Mouse (Mus musculus): Measurements from ENCODE around the gene D1Ertd622e.

Gene D1Ertd622e

GRCm38 (mm10) chr1:97634104-97634503 lies 27.8 kb downstream of the D1Ertd622e start:
- no peak for DNase-seq (ENCODE audit: low read depth, low spot score)

- no peak for DNase-seq (ENCODE audit: low read depth, low spot score)
Measured at GRCm38 (mm10) chr1:97632545-97633256, 29.2 kb downstream of the D1Ertd622e start.

DNA sequence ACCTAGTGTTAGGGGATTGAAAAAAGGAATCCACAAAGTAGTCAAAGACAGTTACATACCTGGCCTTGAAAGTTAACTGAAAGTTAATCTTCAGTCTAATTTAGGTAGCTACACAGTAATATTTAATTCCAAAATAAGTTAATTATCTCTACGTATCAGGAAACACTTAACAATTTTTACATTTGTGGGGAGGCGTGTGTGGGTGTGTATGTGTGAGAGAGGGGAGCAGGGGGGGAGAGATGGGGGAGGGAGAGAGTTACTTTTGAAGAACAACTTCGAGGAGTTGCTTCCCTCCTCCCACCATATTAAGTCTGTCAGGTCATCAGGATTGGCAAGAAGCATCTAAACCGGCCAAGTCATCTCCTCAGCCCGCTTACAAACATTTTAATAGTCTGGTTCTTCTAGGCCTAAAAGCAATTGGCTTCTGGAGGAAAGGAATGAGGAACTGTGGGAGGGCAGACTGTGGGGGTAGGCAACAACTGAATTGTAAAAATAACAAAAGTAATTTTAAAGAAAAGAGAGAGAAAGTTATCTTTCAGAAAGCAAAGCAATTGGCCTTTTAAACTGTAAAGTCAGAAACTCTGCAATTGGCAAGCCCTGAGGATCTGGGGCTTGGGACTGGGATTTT lies 29.9 kb downstream of the D1Ertd622e start:
- DNase-seq (ENCODE audit: low read depth, low spot score): no peak

DNA sequence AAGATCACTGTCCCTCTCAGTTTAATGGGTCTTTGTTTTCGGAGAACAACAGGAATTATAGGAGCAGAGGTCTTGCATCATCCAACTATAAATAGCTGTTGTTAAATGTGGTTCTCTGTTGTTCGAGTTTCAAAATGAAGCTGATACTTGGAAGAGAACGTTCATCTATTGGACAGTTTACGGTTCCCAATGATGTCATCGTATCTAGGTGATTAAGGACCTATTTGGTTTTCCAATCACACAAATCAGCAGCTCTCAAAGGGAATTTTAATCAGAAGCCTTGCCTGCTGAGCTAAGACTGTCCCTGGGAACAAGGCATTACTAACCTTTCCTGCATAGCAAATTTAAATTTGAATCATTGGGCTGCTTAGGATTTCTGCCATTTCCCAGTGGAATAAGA lies 31.7 kb downstream of the D1Ertd622e start:
- DNase-seq (ENCODE audit: low read depth, low spot score): peak; percentile 74

DNA sequence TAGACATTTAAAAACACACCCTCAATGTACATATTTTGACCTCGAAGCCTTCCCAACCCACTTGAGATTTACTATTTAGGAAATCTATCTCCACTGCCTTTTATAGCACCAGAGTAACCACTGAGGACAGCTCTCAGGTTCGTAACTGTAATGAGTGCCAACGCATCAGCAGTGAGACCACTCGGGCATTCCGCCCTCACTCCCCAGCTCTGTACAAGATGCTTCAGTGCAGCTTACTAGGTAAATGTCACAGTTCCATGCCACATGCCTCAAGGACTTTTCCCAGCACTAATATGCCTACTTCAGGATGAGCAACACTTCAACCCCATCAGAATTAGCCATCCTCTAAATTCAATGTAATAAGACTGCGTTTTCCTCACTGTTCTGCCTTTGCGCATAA lies 33.0 kb downstream of the D1Ertd622e start:
- no peak for DNase-seq (ENCODE audit: low read depth, low spot score)

DNA sequence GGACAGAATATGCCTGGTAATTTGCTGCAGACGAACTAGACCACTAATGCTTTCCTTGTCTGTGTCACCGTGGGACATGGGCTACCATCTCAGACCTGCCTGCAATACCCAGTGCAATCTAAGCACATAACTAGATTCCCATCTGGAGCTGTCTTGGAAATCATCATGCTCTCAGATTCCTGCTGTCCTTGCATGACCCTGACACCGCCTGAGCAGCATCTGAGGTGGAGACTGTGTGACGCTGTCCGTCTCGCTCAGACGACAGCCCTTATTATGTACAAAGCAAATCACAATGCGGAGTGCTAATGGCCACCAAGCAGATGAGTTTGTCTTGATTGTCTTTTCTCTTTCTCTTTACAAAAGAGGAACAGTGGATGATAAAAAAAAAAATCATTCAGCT lies 33.9 kb downstream of the D1Ertd622e start:
- DNase-seq (ENCODE audit: low read depth, low spot score): no peak

- DNase-seq (ENCODE audit: low read depth, low spot score): no peak
Measured at GRCm38 (mm10) chr1:97625427-97625826, 36.4 kb downstream of the D1Ertd622e start.

DNA sequence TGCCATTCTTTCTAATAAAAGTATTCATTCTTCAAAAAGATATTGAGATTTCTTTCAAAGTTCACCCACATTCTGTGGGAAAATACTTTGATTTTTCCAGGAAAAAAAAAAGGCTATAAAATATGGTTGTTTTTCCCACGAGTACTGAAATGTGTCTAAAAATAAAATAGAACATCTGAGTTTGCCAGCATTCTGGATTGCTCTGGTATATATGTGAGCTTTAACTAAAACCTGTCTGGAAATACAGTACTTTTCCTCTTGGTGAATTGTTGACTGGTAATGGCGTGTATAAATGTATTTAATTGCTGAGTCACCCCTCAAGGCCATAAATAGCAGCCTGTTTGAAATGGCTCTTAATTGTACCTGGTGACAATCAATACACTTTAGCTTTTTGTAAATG lies 37.5 kb downstream of the D1Ertd622e start:
- DNase-seq (ENCODE audit: low read depth, low spot score): peak; percentile 52

GRCm38 (mm10) chr1:97623214-97623856 lies 38.5 kb downstream of the D1Ertd622e start:
- DNase-seq (ENCODE audit: low read depth, low spot score): no peak

GRCm38 (mm10) chr1:97622574-97623208 lies 39.2 kb downstream of the D1Ertd622e start:
- DNase-seq (ENCODE audit: low read depth, low spot score): no peak

DNA sequence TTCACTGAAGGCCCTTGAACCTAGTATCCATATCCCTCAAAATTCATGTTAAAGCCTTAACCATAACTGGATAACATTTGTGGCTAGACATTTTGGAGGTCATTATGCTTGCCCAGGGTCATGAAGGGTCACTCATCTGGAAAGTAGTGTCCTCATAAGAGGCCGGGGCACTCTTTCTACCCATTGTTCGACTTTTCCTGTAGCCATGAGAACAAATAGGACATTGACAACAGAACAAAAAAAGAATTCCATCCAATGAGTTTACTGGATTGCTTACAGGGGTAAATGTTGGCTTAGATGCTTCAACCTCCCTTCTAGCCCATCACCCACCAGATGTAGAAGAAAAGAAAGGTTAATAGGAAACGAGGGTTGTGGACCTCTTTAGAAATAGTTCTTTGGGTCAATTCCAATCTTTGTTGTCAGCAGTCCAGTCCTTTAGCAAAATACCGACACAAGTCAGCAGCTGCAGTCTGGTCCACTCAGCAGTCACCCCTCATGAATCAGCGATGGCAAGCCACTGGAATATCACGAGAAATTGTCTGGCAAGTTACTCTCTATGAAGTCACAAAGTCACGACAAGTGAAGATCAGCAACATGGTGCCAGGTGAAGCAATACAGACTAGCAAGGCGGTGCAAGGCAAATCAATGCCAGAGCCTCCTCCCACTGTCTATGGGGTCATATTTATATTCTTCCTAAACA lies 42.1 kb downstream of the D1Ertd622e start:
- DNase-seq (ENCODE audit: low read depth, low spot score): no peak

DNA sequence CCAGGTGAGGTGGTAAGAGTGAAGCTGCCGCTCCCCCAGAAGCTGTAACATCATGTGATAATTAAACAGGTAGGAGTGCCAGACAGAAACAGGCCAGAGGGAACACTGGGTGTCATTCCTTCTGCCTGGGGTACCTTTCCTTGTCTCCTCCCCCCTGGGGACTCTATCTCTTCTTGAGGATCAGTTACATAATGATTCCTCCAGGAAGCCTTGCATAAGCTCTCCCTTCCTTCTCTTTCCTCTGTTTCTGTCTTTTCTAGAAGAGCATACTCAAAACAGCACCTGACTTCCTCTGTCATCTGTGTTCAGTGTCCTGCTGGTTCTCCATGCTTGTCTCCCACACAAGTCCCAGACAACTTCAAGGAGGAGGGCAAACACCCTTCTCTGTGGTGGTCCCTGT lies 46.3 kb downstream of the D1Ertd622e start:
- DNase-seq (ENCODE audit: low read depth, low spot score): no peak

GRCm38 (mm10) chr1:97614531-97615462 lies 47.1 kb downstream of the D1Ertd622e start:
- DNase-seq (ENCODE audit: low read depth, low spot score): peak; percentile 55

DNA sequence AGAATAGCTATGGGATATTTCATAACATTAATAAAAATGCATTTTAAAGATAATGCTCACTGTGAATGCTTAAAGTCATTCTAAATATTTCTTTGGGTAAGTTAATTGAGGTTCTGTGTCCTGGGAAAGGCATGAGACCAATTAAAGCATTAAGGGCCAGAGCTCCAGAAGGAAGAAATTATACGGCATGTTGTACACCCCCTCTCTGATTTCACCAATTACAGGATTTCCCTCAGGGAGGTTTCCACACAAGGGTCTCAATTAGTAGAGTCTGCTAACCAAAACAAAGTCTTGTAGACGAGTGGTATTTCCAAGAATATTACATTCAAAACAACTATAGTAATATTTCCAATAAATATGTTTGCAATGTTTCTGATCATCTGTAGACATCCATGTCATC lies 50.1 kb downstream of the D1Ertd622e start:
- DNase-seq (ENCODE audit: low read depth, low spot score): no peak

- no peak for DNase-seq (ENCODE audit: low read depth, low spot score)
Measured at GRCm38 (mm10) chr1:97603361-97603760, 58.5 kb downstream of the D1Ertd622e start.

DNA sequence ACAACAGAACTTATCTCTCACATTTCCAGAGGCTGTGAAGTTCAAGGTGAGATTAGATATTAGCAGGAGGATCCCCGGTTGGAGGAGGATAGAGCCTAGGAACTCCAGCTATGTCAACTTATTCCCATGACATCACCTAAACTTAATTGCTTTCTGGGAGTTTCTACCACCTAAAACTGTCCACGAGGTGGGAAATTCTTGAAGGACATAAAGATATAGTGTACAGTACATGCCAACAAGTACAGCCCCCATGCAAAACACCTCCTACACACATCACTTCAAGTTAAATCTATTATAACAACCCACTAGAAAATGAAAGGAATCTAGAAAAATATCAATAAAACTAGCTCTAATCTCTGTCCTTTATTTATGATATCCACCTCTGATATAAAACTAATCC lies 61.5 kb downstream of the D1Ertd622e start:
- peak; percentile 17 for DNase-seq (ENCODE audit: low read depth, low spot score)

- DNase-seq (ENCODE audit: low read depth, low spot score): no peak
Measured at GRCm38 (mm10) chr1:97599101-97599500, 62.8 kb downstream of the D1Ertd622e start.

DNA sequence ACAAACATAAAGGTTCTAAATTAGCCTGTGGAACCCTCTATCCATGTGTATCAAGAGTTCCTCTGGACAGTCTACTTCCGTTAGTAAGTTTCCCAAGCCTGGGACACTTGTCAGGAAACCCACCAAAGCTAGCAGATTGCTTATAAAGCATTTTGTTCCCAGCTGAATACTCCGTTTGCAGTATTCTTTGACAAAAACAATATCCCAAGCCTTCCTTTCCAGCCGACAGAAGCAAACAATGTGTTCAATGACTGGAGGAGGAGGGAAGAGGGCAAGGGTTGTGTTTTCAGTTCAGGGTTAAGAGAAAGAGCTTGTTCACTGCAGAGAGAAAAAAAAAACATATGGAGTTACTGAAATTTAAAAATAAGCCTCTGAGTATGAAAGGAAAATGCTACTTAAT lies 73.3 kb downstream of the D1Ertd622e start:
- DNase-seq (ENCODE audit: low read depth, low spot score): no peak

DNA sequence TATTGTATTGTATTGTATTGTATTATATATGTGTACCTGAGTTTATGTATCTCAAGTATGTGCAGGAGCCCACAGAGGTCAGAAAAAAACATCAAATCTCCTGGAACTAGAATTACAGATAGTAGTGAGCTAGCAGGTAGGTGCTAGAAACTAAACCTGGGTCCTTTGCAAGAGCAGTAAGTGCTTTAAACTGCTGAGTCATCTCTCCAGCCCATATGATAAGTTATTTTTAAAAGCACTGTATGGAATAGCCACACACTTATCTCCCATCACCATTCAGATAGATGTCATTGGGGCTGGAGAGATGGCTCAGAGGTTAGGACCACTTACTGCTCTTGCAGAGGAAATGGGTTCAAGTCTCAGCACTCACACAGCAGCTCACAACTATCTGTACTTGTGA lies 76.8 kb downstream of the D1Ertd622e start:
- no peak for DNase-seq (ENCODE audit: low read depth, low spot score)

DNA sequence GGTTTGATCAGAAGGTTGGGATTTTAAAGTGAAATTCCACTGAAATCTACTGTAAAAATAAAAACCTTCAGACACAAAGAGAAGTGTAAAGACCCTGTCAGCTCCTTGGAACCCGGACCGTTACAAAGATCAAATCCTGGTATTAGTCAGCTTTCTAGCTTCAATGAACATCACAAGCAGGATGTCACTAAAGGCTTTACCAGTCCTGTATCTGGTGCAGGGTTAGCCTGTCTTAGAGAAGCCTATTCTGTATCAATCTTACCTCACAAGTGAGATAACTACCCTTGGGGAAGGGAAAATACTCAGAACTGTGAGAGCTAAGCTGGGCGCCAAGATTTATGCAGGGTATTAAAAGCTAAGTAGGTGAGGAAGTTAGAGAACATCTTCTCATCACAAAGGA lies 77.7 kb downstream of the D1Ertd622e start:
- DNase-seq (ENCODE audit: low read depth, low spot score): no peak

DNA sequence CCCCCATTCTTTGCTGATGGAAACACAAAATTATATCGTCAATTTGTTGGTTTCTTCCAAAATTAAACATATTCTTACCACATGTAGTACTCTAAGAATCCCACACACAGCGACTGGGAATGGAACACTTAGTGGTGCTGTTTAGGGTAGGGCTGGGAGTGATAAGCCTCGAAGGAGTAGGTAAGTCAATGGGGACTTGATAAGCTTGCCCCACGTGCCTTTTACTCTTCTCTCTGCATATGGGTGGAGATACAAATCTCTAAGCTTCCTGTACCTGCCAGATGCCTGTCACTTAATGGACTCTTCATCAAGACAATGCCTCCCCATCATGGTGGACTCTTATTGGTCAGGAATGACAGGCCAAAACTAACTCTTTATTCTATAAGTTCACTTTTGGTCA lies 78.8 kb downstream of the D1Ertd622e start:
- DNase-seq (ENCODE audit: low read depth, low spot score): no peak
